Mouse (Mus musculus) stomach, postnatal 0 days (tissue): ENCODE measurements around the gene Rasip1.

ENCODE experiments used
- CTCF ChIP-seq: IDR thresholded peaks from 2 replicates; pipeline ENCODE4 v1.5.1; 2016; ENCODE audit warnings: antibody characterized with exemption, low read depth, mild to moderate bottlenecking, moderate library complexity
- EP300 ChIP-seq: optimal IDR thresholded peaks from 2 replicates; pipeline ENCODE3; 2016; ENCODE audit warnings: antibody characterized with exemption

GRCm38 (mm10) chr7:45597527-45597926, 29.8 kb upstream of the Rasip1 start:
- TF ChIP-seq CTCF (no peak), EP300 (no peak)
